Mouse (Mus musculus): ENCODE measurements around the gene Elp1.

- no peak for TF ChIP-seq GATA1 (IDR thresholded peaks at IDR 0.05; ENCODE audit: borderline replicate concordance, low read length)
- TF ChIP-seq FLI1 (IDR thresholded peaks at IDR 0.05; ENCODE audit: low read length), result no peak
These were observed 80.7 kb downstream of the Elp1 start for GRCm38 (mm10) chr4:56721469-56721868.
